Mouse (Mus musculus): ENCODE data around the gene Synpo2l.
"Not testable (repeated sequence)": the region's sequence is repeated elsewhere in the genome, so short reads cannot be mapped to it uniquely, and the experiment has no call there.

The Synpo2l gene

DNA sequence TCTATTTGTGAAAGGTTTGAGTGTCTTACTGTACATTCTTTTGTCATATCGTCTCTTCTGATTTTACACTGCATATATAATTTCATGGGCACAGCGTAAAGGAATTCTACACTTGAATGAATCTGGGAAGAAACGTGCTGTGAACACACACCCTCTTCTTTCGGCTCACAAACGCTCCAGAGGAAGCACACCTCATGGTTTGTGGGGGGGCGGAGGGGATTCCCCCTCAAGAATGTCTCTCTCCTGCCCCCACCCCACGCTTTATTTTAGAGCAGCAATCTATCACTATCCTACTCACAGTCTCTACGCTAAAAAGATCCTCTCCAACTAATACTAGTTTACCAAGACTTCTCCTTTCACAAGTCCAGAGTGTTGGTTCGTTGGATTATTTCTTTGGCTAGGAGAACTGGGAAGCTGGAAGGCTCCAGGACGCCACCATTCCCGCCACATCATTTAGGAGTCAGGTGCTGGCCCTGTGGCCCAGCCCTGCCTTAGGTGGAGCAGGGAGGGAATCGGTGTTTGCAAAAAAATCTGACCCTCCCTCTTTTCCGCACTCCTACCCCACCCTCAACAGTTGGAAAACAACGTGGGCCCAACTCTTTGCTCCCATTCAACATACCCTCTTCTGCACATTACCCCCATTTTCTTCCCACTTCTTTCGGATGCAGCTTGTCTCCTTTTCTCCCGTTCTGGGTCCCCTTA lies 28.1 kb downstream of the Synpo2l start:
- no peak for DNase-seq

DNA sequence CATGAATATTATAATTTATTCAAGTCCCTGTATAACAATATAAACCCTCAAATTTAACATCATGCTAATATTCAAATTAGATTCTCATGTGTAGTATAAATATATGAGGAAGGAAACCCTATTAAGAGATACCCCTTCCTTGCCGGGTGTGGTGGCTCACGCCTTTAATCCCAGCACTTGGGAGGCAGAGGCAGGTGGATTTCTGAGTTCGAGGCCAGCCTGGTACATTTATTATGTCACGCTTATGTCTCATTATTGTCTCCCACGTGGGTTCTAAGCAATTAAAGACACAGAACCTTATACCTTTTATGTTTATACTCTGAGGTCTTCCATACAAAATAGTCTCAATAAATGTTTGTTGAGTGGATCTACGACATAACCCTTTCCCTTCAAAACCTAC lies 29.5 kb downstream of the Synpo2l start:
- no peak for DNase-seq

DNA sequence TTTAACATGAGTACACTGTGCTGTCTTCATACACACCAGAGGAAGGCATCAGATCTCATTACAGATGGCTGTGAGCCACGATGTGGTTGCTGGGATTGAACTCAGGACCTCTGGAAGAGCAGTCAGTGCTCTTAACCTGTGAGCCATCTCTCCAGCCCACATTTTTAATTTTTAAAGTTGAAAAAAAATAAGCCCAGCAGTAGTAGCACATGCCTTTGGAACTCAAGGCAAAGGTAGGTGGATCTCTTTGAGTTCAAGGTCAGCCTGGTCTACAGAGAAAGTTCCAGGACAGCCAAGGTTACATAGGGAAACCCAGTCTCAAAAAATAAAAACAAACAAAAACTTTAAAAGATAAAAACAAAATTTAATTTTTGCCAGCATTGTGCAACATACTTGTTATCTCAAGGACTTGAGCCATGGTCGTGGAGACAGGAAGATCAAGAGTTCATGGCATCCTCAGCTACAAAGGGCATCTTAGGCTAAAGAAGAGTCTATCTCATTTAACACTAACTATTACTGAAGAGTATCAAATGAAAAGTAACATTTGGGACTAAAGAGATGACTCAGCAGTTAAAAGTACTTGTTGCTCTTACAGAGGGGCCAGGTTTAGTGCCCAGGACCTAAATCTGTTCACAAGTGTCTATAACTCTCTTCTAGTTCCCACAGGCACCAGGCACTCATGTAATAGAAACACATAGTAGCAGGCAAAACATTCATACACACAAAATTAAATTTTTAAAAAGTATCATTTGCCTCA lies 30.2 kb downstream of the Synpo2l start:
- DNase-seq: no peak

DNA sequence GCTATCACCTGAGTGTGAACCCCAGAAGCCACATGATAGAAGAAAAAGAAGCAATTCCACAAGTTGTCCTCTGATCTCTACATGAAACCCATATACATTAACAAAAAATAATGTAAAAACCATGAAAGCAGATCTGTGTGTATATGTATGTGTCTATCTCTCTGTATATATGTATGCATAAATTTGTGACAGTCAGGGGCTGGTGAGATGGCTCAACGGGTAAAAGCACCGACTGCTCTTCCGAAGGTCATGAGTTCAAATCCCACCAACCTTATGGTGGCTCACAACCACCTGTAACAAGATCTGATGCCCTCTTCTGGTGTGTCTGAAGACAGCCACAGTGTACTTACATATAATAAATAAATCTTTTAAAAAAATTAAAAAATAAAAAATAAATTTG lies 31.2 kb downstream of the Synpo2l start:
- DNase-seq: not testable (repeated sequence)

DNA sequence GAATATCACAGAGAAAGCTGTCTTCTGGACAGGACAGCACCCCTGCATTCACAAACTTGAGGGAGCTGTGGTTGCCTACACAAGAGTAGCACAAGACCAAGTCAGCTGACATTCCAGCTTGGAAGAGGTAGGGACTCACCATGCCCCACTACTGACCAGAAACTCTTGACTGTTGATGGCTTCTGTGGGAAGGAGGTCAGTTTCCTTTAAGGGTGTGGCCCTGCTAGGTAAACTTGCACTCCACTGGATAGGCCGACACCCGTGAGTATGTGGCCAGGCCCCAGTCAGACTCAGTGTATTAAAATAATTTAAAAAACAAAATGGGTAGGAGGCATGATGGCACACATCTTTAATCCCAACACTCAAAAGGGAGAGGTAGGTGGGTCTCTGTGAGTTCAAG lies 32.6 kb downstream of the Synpo2l start:
- no peak for DNase-seq

DNA sequence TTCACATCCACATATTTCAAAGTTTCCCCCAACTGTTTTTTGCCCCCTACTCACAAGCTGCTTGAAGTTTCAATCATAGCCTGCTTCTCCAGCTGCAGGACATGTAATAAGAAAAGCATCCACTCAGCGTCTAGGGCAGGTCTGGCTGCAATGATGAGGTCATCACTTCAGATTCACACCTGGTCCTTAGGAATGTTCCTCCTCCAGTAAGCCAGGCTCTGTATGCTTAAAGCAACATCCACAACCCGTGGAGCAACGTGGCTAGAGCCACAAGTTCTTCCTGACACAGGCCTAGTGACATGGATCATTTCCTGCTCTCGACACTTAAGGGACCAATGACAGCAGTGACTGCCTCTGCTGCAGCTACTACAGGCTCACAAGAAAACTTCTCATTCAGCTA lies 36.9 kb downstream of the Synpo2l start:
- peak; percentile 31 for DNase-seq

DNA sequence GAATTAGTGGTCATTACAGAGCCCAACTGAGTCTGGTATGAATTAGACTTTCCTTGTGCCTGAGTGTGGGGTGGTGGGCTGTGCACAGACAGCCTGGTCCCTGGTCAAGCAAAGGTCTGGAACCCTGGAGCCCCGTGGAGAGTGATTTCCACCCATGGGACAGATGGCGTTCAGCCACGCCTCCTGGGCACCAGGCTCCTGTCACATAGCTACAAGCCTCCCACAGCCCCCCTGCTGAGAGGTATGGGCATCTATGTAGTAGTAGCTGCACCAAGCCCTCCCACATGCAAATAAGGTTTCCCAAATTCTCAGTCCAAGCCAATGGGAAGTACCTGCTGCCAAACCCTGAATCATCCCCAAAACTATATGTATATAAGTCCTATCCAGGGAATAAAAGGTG lies 41.2 kb downstream of the Synpo2l start:
- DNase-seq: no peak

DNA sequence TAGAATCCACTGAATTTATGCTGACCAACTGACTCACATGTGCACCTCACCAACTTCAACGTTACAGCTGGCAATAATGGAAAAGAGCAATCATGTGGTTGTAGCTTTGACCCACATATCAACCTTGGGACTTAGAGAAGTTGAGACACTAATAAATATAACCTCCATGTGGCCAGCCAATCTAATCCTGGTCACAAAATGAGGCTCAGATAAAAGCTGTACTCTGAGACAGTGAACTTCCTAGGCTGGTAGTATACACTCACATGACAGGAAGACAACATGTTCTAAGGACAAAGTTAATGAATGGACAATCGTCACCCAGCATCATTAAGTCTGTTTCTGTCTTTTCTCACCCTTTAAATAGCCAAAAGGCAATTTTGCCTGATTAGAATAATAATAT lies 41.7 kb downstream of the Synpo2l start:
- DNase-seq: no peak

DNA sequence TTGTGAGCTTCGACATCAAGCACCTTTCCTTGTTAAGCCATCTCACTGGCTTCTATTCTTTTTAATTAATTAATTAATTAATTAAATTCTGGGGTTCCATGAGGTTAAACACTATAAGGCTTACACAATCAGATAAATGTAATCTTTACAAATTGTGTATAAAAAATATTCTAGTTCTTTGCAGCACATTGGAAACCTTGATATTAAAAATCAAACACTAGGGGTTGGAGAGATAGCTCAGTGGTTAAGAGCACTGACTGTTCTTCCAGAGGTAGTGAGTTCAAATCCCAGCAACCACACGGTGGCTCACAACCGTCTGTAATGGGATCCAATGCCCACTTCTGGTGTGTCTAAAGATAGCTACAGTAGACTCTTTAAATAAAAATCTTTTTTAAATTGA lies 45.2 kb downstream of the Synpo2l start:
- DNase-seq: no peak

DNA sequence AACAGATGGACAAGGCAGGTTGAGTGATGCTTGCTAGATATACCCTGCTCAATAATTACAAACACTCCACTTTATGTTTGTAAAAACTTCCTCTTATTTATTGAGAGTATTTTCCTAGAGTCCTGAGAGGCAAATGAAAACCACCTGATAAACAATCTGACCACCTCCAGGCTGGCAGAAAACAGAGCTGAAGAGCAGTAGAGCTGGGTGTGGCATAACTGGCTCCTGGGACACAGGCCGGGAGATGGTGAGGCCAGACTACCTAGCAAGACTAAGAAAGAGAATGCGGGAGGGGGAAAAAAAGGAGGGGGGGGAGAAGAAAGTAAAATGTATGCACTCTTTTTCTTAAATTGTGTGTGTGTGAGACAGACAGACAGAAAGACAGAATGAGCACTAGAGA lies 45.7 kb downstream of the Synpo2l start:
- DNase-seq: no peak

DNA sequence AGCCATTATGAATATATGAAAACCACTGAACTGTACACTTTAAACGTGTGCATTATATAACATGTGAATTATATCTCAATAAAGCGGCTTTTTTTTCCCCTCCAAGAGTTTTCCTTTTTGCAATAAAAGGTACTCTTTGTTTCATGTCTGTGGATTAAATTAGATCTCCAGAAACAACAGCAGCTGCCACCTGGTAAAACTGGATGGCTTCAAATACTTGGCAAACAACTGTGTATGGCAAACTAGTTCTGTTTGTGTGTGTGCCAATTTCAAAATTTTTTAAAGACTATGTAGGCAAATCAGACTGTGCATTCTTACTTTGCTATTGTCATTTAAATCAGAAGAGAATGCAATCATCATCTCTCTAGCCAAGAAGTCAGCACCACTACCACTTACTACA lies 46.3 kb downstream of the Synpo2l start:
- no peak for DNase-seq

DNA sequence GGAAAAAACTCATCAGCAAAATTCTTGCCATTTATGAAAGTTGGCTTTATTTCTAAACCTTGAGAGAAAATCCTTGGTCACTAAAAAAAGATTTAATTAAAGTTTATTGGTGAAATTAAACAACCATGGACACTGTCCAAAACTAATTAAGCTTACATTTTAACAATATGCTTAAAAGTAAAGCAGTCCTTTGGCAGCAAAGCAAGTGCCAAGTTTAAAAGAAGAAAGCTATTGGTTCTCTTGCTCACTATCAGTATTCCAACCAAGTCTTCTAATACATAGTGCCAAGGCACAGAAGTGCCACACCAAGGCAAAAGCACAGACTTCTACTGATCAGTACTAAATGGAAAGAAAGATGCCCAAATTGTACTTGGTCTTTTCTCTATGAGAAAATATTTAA lies 49.0 kb downstream of the Synpo2l start:
- DNase-seq: no peak

DNA sequence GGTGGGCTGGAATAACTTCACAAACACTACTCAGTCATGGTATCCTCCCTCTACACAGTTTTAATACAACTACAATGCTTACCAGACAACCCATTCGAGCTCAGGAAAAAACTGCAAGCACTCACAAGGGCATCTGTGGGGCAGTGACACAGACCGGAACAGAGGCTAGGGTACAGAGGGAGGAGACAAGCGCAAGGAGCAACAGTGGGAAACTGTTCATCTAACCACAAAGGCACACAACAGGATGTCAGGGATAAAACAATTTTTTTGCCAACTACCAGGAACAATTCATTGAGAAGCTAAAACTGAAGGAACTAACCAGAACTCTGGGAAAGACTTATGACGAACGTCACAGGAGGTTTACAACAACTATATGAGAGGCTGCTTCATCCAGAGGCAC lies 49.9 kb downstream of the Synpo2l start:
- DNase-seq: peak; percentile 42

DNA sequence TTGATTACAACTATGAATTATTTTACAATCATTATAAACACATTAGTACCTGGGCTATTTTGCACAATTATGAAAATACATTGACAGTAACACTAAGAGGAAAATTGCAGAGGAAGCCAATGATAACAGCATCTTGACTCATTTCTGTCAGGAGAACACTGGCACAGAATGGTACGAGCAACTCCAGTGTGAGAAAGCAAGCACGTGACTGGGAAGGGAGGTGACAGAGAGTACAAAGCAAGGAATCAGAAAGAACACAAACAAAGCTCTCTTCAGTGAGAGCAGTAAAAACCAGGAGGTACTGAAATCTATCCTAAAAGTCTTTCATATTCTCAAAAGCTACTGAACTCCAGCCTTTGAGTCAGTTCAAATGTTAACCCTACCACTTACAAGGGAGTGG lies 51.7 kb downstream of the Synpo2l start:
- peak; percentile 38 for DNase-seq

DNA sequence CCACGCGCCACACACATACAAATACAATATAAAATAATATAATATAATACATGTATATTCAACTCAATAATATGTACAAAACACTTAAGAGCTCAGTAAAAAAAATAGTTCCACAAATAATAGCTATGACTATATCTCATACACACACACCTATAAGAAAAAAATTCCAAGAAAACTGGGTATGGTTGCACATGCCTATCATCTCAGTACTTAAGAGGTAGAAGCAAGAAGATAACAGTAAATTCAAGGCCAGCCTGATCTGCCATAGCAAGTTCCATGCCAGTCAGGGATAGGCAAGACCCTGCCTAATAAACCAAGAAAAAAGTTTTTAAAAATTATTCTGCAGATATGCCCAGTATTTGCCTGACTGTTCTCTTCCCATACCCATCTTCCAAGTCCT lies 53.1 kb downstream of the Synpo2l start:
- no peak for DNase-seq

DNA sequence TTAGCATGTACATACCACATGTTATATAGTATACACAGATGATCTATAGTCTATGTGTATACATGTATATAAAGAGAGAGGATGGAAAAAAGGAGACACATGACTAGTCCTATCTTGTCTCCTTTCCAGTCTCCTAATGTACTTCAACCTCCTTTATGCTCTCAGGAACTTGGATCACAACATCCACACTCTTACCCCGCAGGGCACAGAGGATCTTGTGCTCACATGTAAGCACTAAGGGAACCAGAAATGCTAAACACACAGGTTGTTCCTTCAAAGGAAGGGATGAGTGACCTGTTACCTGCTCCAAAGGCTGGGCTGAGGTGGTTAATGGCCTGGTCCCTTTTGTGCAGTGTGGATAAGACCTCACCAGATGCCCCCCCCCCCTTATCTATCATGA lies 55.3 kb downstream of the Synpo2l start:
- DNase-seq: no peak

DNA sequence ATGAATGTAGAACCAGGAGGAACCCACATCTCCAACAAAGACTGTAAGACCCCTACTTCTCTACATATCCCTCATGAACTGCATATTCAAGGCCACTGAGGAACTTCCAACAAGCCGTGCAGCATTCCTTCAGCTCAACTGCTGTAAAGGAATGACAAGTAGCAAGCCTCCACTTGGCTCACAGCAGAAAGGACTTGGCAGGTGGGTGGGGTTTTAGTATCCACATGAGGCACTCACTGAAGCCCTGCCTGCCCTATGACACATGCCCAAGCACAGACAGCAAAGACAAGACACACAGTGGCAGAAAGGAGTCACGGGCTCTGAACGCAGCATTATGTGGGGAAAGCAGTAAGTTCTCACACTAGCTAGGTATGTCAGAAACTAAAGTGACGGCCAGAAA lies 58.0 kb downstream of the Synpo2l start:
- peak; percentile 71 for DNase-seq

DNA sequence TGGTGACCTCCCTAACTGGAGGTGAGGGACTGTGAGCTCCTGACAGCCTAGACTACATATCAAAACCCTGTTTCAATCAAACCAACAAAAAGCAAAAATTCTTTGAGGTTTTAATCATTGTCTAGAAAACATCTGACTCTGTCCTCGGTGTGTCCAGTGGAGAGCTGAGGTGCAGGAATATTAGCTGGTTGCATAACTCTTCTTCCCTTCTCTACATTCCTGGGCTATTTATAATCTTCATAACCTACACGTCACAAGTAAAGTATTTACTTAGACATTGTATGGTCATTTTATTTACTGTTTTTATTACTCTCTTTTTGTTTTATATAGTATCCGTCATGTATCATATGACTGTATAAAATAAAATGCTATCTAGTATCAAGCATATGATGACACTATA lies 58.6 kb downstream of the Synpo2l start:
- DNase-seq: no peak
